Mouse (Mus musculus) C2C12 (cell line): ENCODE data around the gene Nmur2.

Source experiments
- CEBPB ChIP-seq: IDR thresholded peaks from one replicate; pipeline ENCODE4 v1.6.1; 2011; ENCODE audit warnings: low read depth, mild to moderate bottlenecking, control low read depth, moderate library complexity
- CTCF ChIP-seq: IDR thresholded peaks from one replicate; pipeline ENCODE4 v1.5.1; 2011; ENCODE audit not compliant: control insufficient read depth, insufficient read depth, insufficient read length
- FOSL1 ChIP-seq: IDR thresholded peaks from one replicate; pipeline ENCODE4 v1.8.0; 2011; ENCODE audit warnings: mild to moderate bottlenecking, low read length; ENCODE audit not compliant: poor library complexity, insufficient read depth, severe bottlenecking
- MAX ChIP-seq: IDR thresholded peaks from one replicate; pipeline ENCODE4 v1.6.1; 2011; ENCODE audit warnings: mild to moderate bottlenecking, control low read depth
- MYOD1 ChIP-seq: IDR thresholded peaks from one replicate; pipeline ENCODE4 v1.6.1; 2011; ENCODE audit warnings: low read depth; ENCODE audit not compliant: control insufficient read depth, insufficient read length
- MYOG ChIP-seq: IDR thresholded peaks from one replicate; pipeline ENCODE4 v1.6.1; 2011; ENCODE audit not compliant: control insufficient read depth, insufficient read length; ENCODE audit errors: extremely low read depth
- USF1 ChIP-seq: IDR thresholded peaks from one replicate; pipeline ENCODE4 v1.6.1; 2011; ENCODE audit warnings: low read depth, mild to moderate bottlenecking, control low read depth, moderate library complexity

- TF ChIP-seq MAX (no peak), CTCF (no peak), MYOG (no peak), CEBPB (no peak), USF1 (no peak), FOSL1 (no peak), MYOD1 (no peak)
These were observed 48.7 kb downstream of the Nmur2 start for GRCm38 (mm10) chr11:55992148-55992547.
